Mouse (Mus musculus): Measurements from ENCODE around the gene Sesn3.
"Not testable (repeated sequence)": the region's sequence is repeated elsewhere in the genome, so short reads cannot be mapped to it uniquely, and the experiment has no call there.

Gene Sesn3

GRCm38 (mm10) chr9:14280696-14281095, 5.8 kb downstream of the Sesn3 start:
- DNase-seq (ENCODE audit: low spot score) = no peak

GRCm38 (mm10) chr9:14285036-14285435, 10.2 kb downstream of the Sesn3 start:
- DNase-seq (ENCODE audit: low spot score) = no peak

GRCm38 (mm10) chr9:14287234-14287633, 12.4 kb downstream of the Sesn3 start:
- DNase-seq (ENCODE audit: low spot score) = no peak

GRCm38 (mm10) chr9:14288500-14288899, 13.6 kb downstream of the Sesn3 start:
- no peak for DNase-seq (ENCODE audit: low spot score)

- DNase-seq (ENCODE audit: low spot score) = no peak
Observed at GRCm38 (mm10) chr9:14293866-14294265, 19.0 kb downstream of the Sesn3 start.

GRCm38 (mm10) chr9:14295680-14296440, 21.0 kb downstream of the Sesn3 start:
- no peak for DNase-seq (ENCODE audit: low spot score)

- no peak for DNase-seq (ENCODE audit: low spot score)
Observed at GRCm38 (mm10) chr9:14297204-14297603, 22.3 kb downstream of the Sesn3 start.

- no peak for DNase-seq (ENCODE audit: low spot score)
Observed at GRCm38 (mm10) chr9:14299819-14300218, 25.0 kb downstream of the Sesn3 start.

- no peak for DNase-seq (ENCODE audit: low spot score)
Observed at GRCm38 (mm10) chr9:14300795-14301194, 25.9 kb downstream of the Sesn3 start.

- no peak for DNase-seq (ENCODE audit: low spot score)
Observed at GRCm38 (mm10) chr9:14304262-14304968, 29.5 kb downstream of the Sesn3 start.

- no peak for DNase-seq (ENCODE audit: low spot score)
Observed at GRCm38 (mm10) chr9:14307341-14307740, 32.5 kb downstream of the Sesn3 start.

GRCm38 (mm10) chr9:14313968-14314367, 39.1 kb downstream of the Sesn3 start:
- DNase-seq (ENCODE audit: low spot score) = no peak

GRCm38 (mm10) chr9:14314477-14314876, 39.6 kb downstream of the Sesn3 start:
- no peak for DNase-seq (ENCODE audit: low spot score)

- no peak for DNase-seq (ENCODE audit: low spot score)
Observed at GRCm38 (mm10) chr9:14316618-14317017, 41.8 kb downstream of the Sesn3 start.

- no peak for DNase-seq (ENCODE audit: low spot score)
Observed at GRCm38 (mm10) chr9:14335829-14336228, 61.0 kb downstream of the Sesn3 start.

- no peak for DNase-seq (ENCODE audit: low spot score)
Observed at GRCm38 (mm10) chr9:14336901-14337300, 62.0 kb downstream of the Sesn3 start.

GRCm38 (mm10) chr9:14338701-14339100, 63.8 kb downstream of the Sesn3 start:
- DNase-seq (ENCODE audit: low spot score) = no peak

- peak; percentile 75 for DNase-seq (ENCODE audit: low spot score)
Observed at GRCm38 (mm10) chr9:14342041-14342668, 67.3 kb downstream of the Sesn3 start.

- not testable (repeated sequence) for DNase-seq (ENCODE audit: low spot score)
Observed at GRCm38 (mm10) chr9:14345866-14346265, 71.0 kb downstream of the Sesn3 start.

GRCm38 (mm10) chr9:14348416-14348815, 73.5 kb downstream of the Sesn3 start:
- DNase-seq (ENCODE audit: low spot score) = peak; percentile 28

GRCm38 (mm10) chr9:14349380-14349779, 74.5 kb downstream of the Sesn3 start:
- DNase-seq (ENCODE audit: low spot score) = no peak

- no peak for DNase-seq (ENCODE audit: low spot score)
Observed at GRCm38 (mm10) chr9:14350787-14351186, 75.9 kb downstream of the Sesn3 start.

GRCm38 (mm10) chr9:14352337-14352736, 77.5 kb downstream of the Sesn3 start:
- DNase-seq (ENCODE audit: low spot score) = no peak

All from urinary bladder, postnatal 25 days (tissue).